Mouse (Mus musculus) gastrocnemius, adult 8-10 months (tissue): Measurements from ENCODE around the gene Kcnd2. TPM values are rescaled to one million over a fixed set of nuclear protein-coding genes. Genes with fewer than 3 reads are reported as not detected.

Experiments
- DNase-seq, 2 experiments: peaks; one replicate each; pipeline ENCODE4 v3.0.0; 2022; ENCODE audit warnings: low spot score in 2 of 2
- total RNA-seq, 4 experiments: library from RNA; stranded (reverse); gene quantifications; 2 replicates each; pipeline ENCODE4 v1.2.4; 2022

The Kcnd2 gene
- total RNA-seq, 4 experiments from 2014 or later = 0.05 TPM; not detected in 2

GRCm38 (mm10) chr6:21684252-21684651 is 468.9 kb downstream of the Kcnd2 start:
- no peak for DNase-seq

GRCm38 (mm10) chr6:21686388-21686787 is 471.1 kb downstream of the Kcnd2 start:
- DNase-seq = no peak

GRCm38 (mm10) chr6:21692861-21693350 is 477.6 kb downstream of the Kcnd2 start:
- DNase-seq = no peak

- no peak for DNase-seq
These were observed 482.3 kb downstream of the Kcnd2 start for GRCm38 (mm10) chr6:21697641-21698040.

GRCm38 (mm10) chr6:21701131-21701530 is 485.8 kb downstream of the Kcnd2 start:
- DNase-seq = no peak

GRCm38 (mm10) chr6:21709228-21709627 is 493.9 kb downstream of the Kcnd2 start:
- DNase-seq = no peak

GRCm38 (mm10) chr6:21719121-21719520 is 503.8 kb downstream of the Kcnd2 start:
- DNase-seq = no peak

GRCm38 (mm10) chr6:21722238-21722637 is 506.9 kb downstream of the Kcnd2 start:
- no peak for DNase-seq

GRCm38 (mm10) chr6:21740606-21741005 is 525.3 kb downstream of the Kcnd2 start:
- no peak for DNase-seq

- DNase-seq = no peak
These were observed 529.4 kb downstream of the Kcnd2 start for GRCm38 (mm10) chr6:21744615-21745266.

GRCm38 (mm10) chr6:21747536-21747935 is 532.2 kb downstream of the Kcnd2 start:
- no peak for DNase-seq

- no peak for DNase-seq
These were observed 552.5 kb downstream of the Kcnd2 start for GRCm38 (mm10) chr6:21767787-21768221.

- DNase-seq = no peak
These were observed 553.6 kb downstream of the Kcnd2 start for GRCm38 (mm10) chr6:21768745-21769446.

GRCm38 (mm10) chr6:21769447-21769809 is 554.1 kb downstream of the Kcnd2 start:
- no peak for DNase-seq

GRCm38 (mm10) chr6:21774213-21774916 is 559.1 kb downstream of the Kcnd2 start:
- no peak for DNase-seq
